Mouse (Mus musculus) ES-Bruce4 (cell line): Measurements from ENCODE around the gene Anks1b.

ENCODE experiments used
- CTCF ChIP-seq: IDR thresholded peaks from one replicate; pipeline ENCODE4 v1.8.1; 2011; ENCODE audit warnings: low read depth, low read length
- EP300 ChIP-seq: IDR thresholded peaks from 2 replicates; pipeline ENCODE4 v1.6.1; 2011; ENCODE audit warnings: low read depth, low read length; ENCODE audit not compliant: insufficient read depth

DNA sequence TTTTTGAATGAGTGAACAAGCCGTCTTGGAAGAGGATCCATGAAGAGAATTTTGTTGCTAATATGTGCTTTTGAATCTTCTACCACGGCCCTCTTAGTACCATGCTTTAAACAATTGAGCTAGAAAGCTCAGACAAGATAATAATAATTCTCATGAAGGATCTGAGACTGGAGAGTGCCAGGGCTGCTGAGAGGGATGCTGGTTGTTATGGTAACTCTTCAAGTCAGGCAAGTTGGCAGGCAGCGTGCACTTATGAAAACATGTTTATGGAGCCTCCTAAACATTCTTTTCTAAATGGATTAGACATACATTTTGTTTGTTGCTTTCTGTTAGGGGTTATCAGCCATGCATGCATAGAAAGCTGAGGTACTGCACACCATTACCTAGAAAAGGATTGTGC, 734.3 kb downstream of the Anks1b start:
- no peak for TF ChIP-seq CTCF
- no peak for TF ChIP-seq EP300
